Mouse (Mus musculus): ENCODE measurements around the gene Gm10320. TPM values are rescaled to one million over a fixed set of nuclear protein-coding genes. Genes with fewer than 3 reads are reported as not detected.

The Gm10320 gene
- polyA plus RNA-seq, 1 experiment from 2014 or later = 61.3 TPM

- TF ChIP-seq CTCF (IDR thresholded peaks at IDR 0.05) = no peak
- no peaks in the 10 kb centered on the region for H3K27me3 ChIP-seq
- ATAC-seq (no peak), DNase-seq (ENCODE audit: low read depth, low spot score) (no peak)
- ChIA-PET CTCF (interaction anchor here (0.8 kb wide), 1 partner anchor 13 kb away, joined by 3 read pairs; no protein-coding TSS in a partner anchor), POLR2A (no interaction called here)
- in situ Hi-C loops (cut with MboI; ENCODE audit: low pct_unique_long_range_greater_than_20kb) = no loop called here
Measured at GRCm38 (mm10) chr13:98441001-98441400, 50.8 kb downstream of the Gm10320 start.

- in situ Hi-C loops (cut with MboI; ENCODE audit: low pct_unique_long_range_greater_than_20kb) = no loop called here
- CTCF ChIA-PET = interaction anchor here (0.8 kb wide), 1 partner anchor 13 kb away, joined by 3 read pairs; no protein-coding TSS in a partner anchor
- no peak for ATAC-seq
- no peak for TF ChIP-seq CTCF (IDR thresholded peaks at IDR 0.05)
- no peak for DNase-seq (ENCODE audit: low read depth, low spot score)
- H3K27me3 ChIP-seq = no peaks in the 10 kb centered on the region
- POLR2A ChIA-PET = no interaction called here
Measured at GRCm38 (mm10) chr13:98440293-98440952, 51.4 kb downstream of the Gm10320 start.

Other genes with a start within 250 kb of the Gm10320 start
- gene Utp15, start 229.0 kb downstream of the Gm10320 start, polyA plus RNA-seq (2021) = 14.7 TPM
- gene Ankra2, start 228.9 kb downstream of the Gm10320 start, polyA plus RNA-seq (2021) = 25.6 TPM
- not detected for gene Gm21976, start 212.1 kb downstream of the Gm10320 start, polyA plus RNA-seq (2021)
- 751 TPM for gene Btf3, start 175.0 kb downstream of the Gm10320 start, polyA plus RNA-seq (2021)
- 15.1 TPM for gene Foxd1, start 137.8 kb downstream of the Gm10320 start, polyA plus RNA-seq (2021)
- not detected for gene Tmem174, start 145.4 kb upstream of the Gm10320 start, polyA plus RNA-seq (2021)
- 116 TPM for gene Tmem171, start 202.8 kb upstream of the Gm10320 start, polyA plus RNA-seq (2021)

Data from Patski (cell line).